Mouse (Mus musculus) C2C12 (cell line): ENCODE results near the gene Cmklr1.

Source experiments
- CTCF ChIP-seq: IDR thresholded peaks from one replicate; pipeline ENCODE4 v1.5.1; 2011; ENCODE audit not compliant: control insufficient read depth, insufficient read depth, insufficient read length
- FOSL1 ChIP-seq: IDR thresholded peaks from one replicate; pipeline ENCODE4 v1.8.0; 2011; ENCODE audit warnings: mild to moderate bottlenecking, low read length; ENCODE audit not compliant: poor library complexity, insufficient read depth, severe bottlenecking
- MAX ChIP-seq: IDR thresholded peaks from one replicate; pipeline ENCODE4 v1.6.1; 2011; ENCODE audit warnings: mild to moderate bottlenecking, control low read depth
- MYOD1 ChIP-seq: IDR thresholded peaks from one replicate; pipeline ENCODE4 v1.6.1; 2011; ENCODE audit warnings: low read depth; ENCODE audit not compliant: control insufficient read depth, insufficient read length
- MYOG ChIP-seq: IDR thresholded peaks from one replicate; pipeline ENCODE4 v1.6.1; 2011; ENCODE audit not compliant: control insufficient read depth, insufficient read length; ENCODE audit errors: extremely low read depth

DNA sequence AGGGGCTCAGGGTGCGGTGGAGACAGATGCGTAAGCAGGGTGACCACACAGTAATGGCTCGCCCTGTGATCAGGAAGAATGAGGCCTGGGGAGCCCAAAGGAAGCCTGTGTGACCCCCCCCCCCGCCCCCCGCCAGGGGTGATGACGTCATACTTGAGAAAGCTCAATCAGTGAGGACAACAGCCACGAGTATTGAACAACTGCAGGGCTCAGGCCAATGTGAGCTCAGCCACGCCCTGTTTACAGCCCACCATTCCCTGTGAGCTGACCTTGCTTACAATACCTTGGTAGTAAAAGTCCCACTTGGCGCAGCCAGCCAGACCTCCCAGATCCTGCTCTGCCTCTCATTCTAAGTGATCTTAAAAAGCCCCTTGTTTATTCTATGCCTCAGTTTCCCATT lies 69.4 kb downstream of the Cmklr1 start:
- TF ChIP-seq CTCF, result no peak
- TF ChIP-seq FOSL1, result no peak
- TF ChIP-seq MYOG, result no peak
- TF ChIP-seq MAX, result no peak
- no peak for TF ChIP-seq MYOD1
